Mouse (Mus musculus): ENCODE data around the gene Lrrc36. TPM values are rescaled to one million over a fixed set of nuclear protein-coding genes. Genes with fewer than 3 reads are reported as not detected.

Gene Lrrc36
- polyA plus RNA-seq (2015; fragmentation: Nextera tagmentation; extraction: Ambion mirVana): 0.65 and 0.92 TPM in 2 replicates

GRCm38 (mm10) chr8:105413391-105413790 lies at the start of gene Lrrc36, which contains the start of gene Kctd19:
TSS of gene Lrrc36 (plus strand) at chr8:105413571.
TSS of gene Kctd19 (minus strand) at chr8:105413502.
- Histone ChIP-seq H3K4me1 (replicated peaks) (peaks cover 9% of the 10 kb centered on the region), H3K27ac (replicated peaks) (no peak within 1 kb of the TSS), H3K9me3 (no peaks in the 10 kb centered on the region), H3K4me3 (peak within 1 kb of the TSS; percentile 31), H3K36me3 (no peaks in the 10 kb centered on the region), H3K4me2 (peak within 1 kb of the TSS; percentile 61), H3K27me3 (peaks cover 21% of the 10 kb centered on the region), H3K9ac (no peak within 1 kb of the TSS)
- 1% methylated on average over 34 of the region's 34 CpGs for WGBS
- peak; percentile 72 for ATAC-seq (ENCODE audit: low read depth)

GRCm38 (mm10) chr8:105367107-105367506 lies 46.3 kb upstream of the Lrrc36 start:
- no peaks in the 10 kb centered on the region for H3K4me1 ChIP-seq (replicated peaks)
- H3K9ac ChIP-seq: no peak overlapping the region
- no peak for ATAC-seq (ENCODE audit: low read depth)
- peaks cover 31% of the 10 kb centered on the region for H3K36me3 ChIP-seq
- 65% methylated on average over 2 of the region's 2 CpGs for WGBS
- H3K4me2 ChIP-seq: no peak overlapping the region
- no peak overlapping the region for H3K27ac ChIP-seq (replicated peaks)
- no peaks in the 10 kb centered on the region for H3K27me3 ChIP-seq
- no peak overlapping the region for H3K4me3 ChIP-seq
- H3K9me3 ChIP-seq: no peaks in the 10 kb centered on the region

GRCm38 (mm10) chr8:105372473-105372872 lies 40.9 kb upstream of the Lrrc36 start:
- Histone ChIP-seq H3K4me3 (no peak overlapping the region), H3K9me3 (no peaks in the 10 kb centered on the region), H3K27me3 (0 out of 2 replicates have a peak, but pooled peaks cover 3% of the 10 kb centered on the region), H3K4me1 (replicated peaks) (peaks cover 7% of the 10 kb centered on the region), H3K4me2 (no peak overlapping the region), H3K9ac (no peak overlapping the region), H3K36me3 (peaks cover 10% of the 10 kb centered on the region; the same call in 1 of the 2 replicates), H3K27ac (replicated peaks) (no peak overlapping the region)
- whole genome bisulfite sequencing: 81% methylated on average over 9 of the region's 9 CpGs
- ATAC-seq (ENCODE audit: low read depth): no peak

- Histone ChIP-seq H3K9me3 (no peaks in the 10 kb centered on the region), H3K4me1 (replicated peaks) (peaks cover 8% of the 10 kb centered on the region), H3K27me3 (0 out of 2 replicates have a peak, but pooled peaks cover 3% of the 10 kb centered on the region), H3K36me3 (peaks cover 4% of the 10 kb centered on the region; the same call in 1 of the 2 replicates), H3K27ac (replicated peaks) (no peak within 1 kb of the TSS), H3K4me2 (peak within 1 kb of the TSS; percentile 48; the same call in 1 of the 2 replicates), H3K9ac (0 out of 2 replicates have a peak within 1 kb of the TSS, but pooled peaks have one; percentile 26), H3K4me3 (no peak within 1 kb of the TSS)
- 55% methylated on average over 2 of the region's 2 CpGs for WGBS
- ATAC-seq (ENCODE audit: low read depth): no peak
Observed at GRCm38 (mm10) chr8:105373032-105373431, 40.3 kb upstream of the Lrrc36 start, which contains the start of gene Plekhg4. TSS of gene Plekhg4 (plus strand) at chr8:105373274.

GRCm38 (mm10) chr8:105374513-105374966 lies 38.8 kb upstream of the Lrrc36 start:
- 30% methylated on average over 33 of the region's 33 CpGs for whole genome bisulfite sequencing
- ATAC-seq (ENCODE audit: low read depth): peak; percentile 52; the same call in 1 of the 2 replicates
- H3K9me3 ChIP-seq: no peaks in the 10 kb centered on the region
- H3K4me3 ChIP-seq: peak overlapping the region; percentile 17
- H3K27ac ChIP-seq (replicated peaks): no peak overlapping the region
- no peaks in the 10 kb centered on the region for H3K36me3 ChIP-seq
- H3K4me2 ChIP-seq: peak overlapping the region; percentile 48
- H3K9ac ChIP-seq: peak overlapping the region; percentile 26; the same call in 1 of the 2 replicates
- peaks cover 19% of the 10 kb centered on the region for H3K4me1 ChIP-seq (replicated peaks)
- 0 out of 2 replicates have a peak, but pooled peaks cover 3% of the 10 kb centered on the region for H3K27me3 ChIP-seq

GRCm38 (mm10) chr8:105378673-105379072 lies 34.7 kb upstream of the Lrrc36 start:
- no peak overlapping the region for H3K9ac ChIP-seq
- H3K9me3 ChIP-seq: no peaks in the 10 kb centered on the region
- 62% methylated on average over 19 of the region's 19 CpGs for WGBS
- 0 out of 2 replicates have a peak, but pooled peaks cover 3% of the 10 kb centered on the region for H3K27me3 ChIP-seq
- no peak overlapping the region for H3K4me2 ChIP-seq
- H3K4me1 ChIP-seq (replicated peaks): peaks cover 19% of the 10 kb centered on the region
- no peak overlapping the region for H3K4me3 ChIP-seq
- no peak overlapping the region for H3K27ac ChIP-seq (replicated peaks)
- ATAC-seq (ENCODE audit: low read depth): no peak
- H3K36me3 ChIP-seq: no peaks in the 10 kb centered on the region

GRCm38 (mm10) chr8:105380308-105380707 lies 33.1 kb upstream of the Lrrc36 start:
- Histone ChIP-seq H3K9ac (no peak overlapping the region), H3K4me1 (replicated peaks) (peaks cover 12% of the 10 kb centered on the region), H3K4me3 (no peak overlapping the region), H3K4me2 (no peak overlapping the region), H3K27ac (replicated peaks) (no peak overlapping the region), H3K27me3 (no peaks in the 10 kb centered on the region), H3K9me3 (no peaks in the 10 kb centered on the region), H3K36me3 (no peaks in the 10 kb centered on the region)
- WGBS: 86% methylated on average over 12 of the region's 12 CpGs
- no peak for ATAC-seq (ENCODE audit: low read depth)

- H3K9ac ChIP-seq: no peak overlapping the region
- H3K9me3 ChIP-seq: no peaks in the 10 kb centered on the region
- no peak overlapping the region for H3K4me2 ChIP-seq
- 97% methylated on average over 2 of the region's 2 CpGs for WGBS
- H3K27me3 ChIP-seq: no peaks in the 10 kb centered on the region
- no peak overlapping the region for H3K4me3 ChIP-seq
- peaks cover under 1% of the 10 kb centered on the region; the same call in 1 of the 2 replicates for H3K4me1 ChIP-seq (replicated peaks)
- H3K27ac ChIP-seq (replicated peaks): no peak overlapping the region
- ATAC-seq (ENCODE audit: low read depth): no peak
- H3K36me3 ChIP-seq: no peaks in the 10 kb centered on the region
Observed at GRCm38 (mm10) chr8:105384070-105384469, 29.3 kb upstream of the Lrrc36 start.

GRCm38 (mm10) chr8:105387151-105387550 lies 26.2 kb upstream of the Lrrc36 start:
- no peak overlapping the region for H3K4me3 ChIP-seq
- WGBS: 80% methylated on average over 1 of the region's 1 CpGs
- H3K9me3 ChIP-seq: no peaks in the 10 kb centered on the region
- no peaks in the 10 kb centered on the region for H3K36me3 ChIP-seq
- H3K4me2 ChIP-seq: no peak overlapping the region
- no peaks in the 10 kb centered on the region for H3K4me1 ChIP-seq (replicated peaks)
- H3K27me3 ChIP-seq: no peaks in the 10 kb centered on the region
- H3K9ac ChIP-seq: no peak overlapping the region
- H3K27ac ChIP-seq (replicated peaks): no peak overlapping the region
- no peak for ATAC-seq (ENCODE audit: low read depth)

- H3K4me3 ChIP-seq: no peak overlapping the region
- no peak overlapping the region for H3K27ac ChIP-seq (replicated peaks)
- no peak for ATAC-seq (ENCODE audit: low read depth)
- H3K4me2 ChIP-seq: no peak overlapping the region
- H3K9me3 ChIP-seq: no peaks in the 10 kb centered on the region
- WGBS: 67% methylated on average over 6 of the region's 6 CpGs
- H3K27me3 ChIP-seq: no peaks in the 10 kb centered on the region
- no peaks in the 10 kb centered on the region for H3K4me1 ChIP-seq (replicated peaks)
- no peak overlapping the region for H3K9ac ChIP-seq
- H3K36me3 ChIP-seq: no peaks in the 10 kb centered on the region
Observed at GRCm38 (mm10) chr8:105389096-105389495, 24.3 kb upstream of the Lrrc36 start.

GRCm38 (mm10) chr8:105393089-105393787 lies 20.1 kb upstream of the Lrrc36 start:
- no peaks in the 10 kb centered on the region for H3K27me3 ChIP-seq
- no peak overlapping the region for H3K27ac ChIP-seq (replicated peaks)
- no peaks in the 10 kb centered on the region for H3K9me3 ChIP-seq
- 93% methylated on average over 12 of the region's 12 CpGs for WGBS
- no peaks in the 10 kb centered on the region for H3K4me1 ChIP-seq (replicated peaks)
- ATAC-seq (ENCODE audit: low read depth): no peak
- no peak overlapping the region for H3K4me3 ChIP-seq
- H3K9ac ChIP-seq: no peak overlapping the region
- no peaks in the 10 kb centered on the region for H3K36me3 ChIP-seq
- H3K4me2 ChIP-seq: no peak overlapping the region

GRCm38 (mm10) chr8:105393915-105394314 lies 19.5 kb upstream of the Lrrc36 start:
- Histone ChIP-seq H3K9ac (no peak overlapping the region), H3K9me3 (no peaks in the 10 kb centered on the region), H3K27me3 (no peaks in the 10 kb centered on the region), H3K4me3 (no peak overlapping the region), H3K27ac (replicated peaks) (no peak overlapping the region), H3K4me2 (no peak overlapping the region), H3K36me3 (no peaks in the 10 kb centered on the region), H3K4me1 (replicated peaks) (no peaks in the 10 kb centered on the region)
- ATAC-seq (ENCODE audit: low read depth): no peak
- 54% methylated on average over 7 of the region's 7 CpGs for WGBS
